Mouse (Mus musculus) CD4-positive helper T cell, adult 2 months (primary cell): ENCODE measurements around the gene Spata21.
"Not testable (repeated sequence)": the region's sequence is repeated elsewhere in the genome, so short reads cannot be mapped to it uniquely, and the experiment has no call there.

ENCODE experiments used
- DNase-seq: peaks from one replicate; pipeline ENCODE4 v3.0.0-alpha.2; 2012; ENCODE audit warnings: low read depth, missing footprints, low spot score

Spata21 gene

DNA sequence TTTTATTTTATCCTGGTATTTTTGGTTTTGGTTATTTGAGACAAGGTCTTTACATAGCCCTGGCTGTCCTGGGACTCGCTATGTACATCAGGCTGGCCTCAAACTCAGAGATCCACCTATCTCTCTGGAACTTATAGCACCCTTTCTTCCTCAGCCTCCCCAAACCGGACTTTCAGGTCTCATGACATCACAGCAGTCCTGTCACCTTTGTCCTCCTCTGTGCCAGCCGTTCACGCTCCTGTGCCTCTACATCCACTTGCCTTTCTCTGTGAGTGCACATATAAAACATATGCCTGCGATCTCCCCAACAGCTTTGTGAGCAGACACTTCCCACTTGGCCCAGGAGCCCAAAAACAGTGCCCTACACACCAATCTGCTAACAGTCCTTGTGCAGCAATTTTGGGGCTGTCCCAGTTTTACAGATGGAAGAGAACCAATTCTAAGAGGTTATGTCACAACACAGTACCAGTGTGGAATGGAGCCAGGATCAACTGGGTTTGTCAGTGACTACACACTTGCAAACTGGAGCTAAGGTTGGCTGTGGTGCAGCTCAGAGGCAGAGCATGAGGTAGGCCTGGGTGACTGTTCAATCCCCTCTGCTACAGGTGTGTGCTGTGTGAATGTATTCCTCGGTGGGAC lies 42.7 kb downstream of the Spata21 start:
- no peak for DNase-seq

GRCm38 (mm10) chr4:141131531-141132061 lies 43.5 kb downstream of the Spata21 start:
- DNase-seq = no peak

DNA sequence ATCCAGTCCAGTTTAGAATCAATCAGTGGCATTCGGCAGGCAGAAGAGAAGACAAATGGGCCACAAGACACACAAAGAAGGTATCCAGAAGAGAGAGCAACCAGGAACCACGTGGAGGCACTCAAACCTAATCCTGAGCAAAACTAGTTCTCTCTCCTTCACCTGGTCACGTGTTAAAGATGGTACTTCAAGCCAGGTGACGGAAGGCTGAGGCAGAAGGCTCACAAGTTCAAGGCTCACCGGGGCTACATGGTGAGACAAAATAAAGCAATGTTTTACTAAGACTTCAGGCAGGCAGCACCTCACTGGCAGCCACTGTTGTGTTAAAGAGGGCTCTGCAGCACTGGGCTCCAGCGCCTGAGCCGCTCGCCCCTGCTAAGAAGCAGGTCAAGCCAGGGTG lies 44.1 kb downstream of the Spata21 start:
- no peak for DNase-seq

DNA sequence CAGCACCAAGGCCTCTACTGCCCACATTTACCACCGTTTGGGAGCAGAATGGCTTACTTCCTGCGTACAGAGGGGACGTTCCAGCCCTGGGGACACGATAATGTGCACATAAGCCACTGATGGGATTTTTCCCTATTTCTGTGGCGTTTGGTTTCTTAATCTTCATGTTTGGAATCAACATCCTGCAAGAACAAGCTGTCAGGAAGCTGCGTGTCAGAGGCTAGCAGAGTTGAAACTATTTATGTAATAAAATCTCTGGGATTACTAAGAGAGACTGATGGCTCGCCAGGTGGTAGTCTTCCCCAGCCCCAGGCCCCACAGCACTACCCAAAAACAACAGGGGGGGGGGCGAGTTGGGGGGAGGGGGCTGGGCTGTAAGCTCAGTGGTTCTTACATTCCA lies 45.1 kb downstream of the Spata21 start:
- no peak for DNase-seq

DNA sequence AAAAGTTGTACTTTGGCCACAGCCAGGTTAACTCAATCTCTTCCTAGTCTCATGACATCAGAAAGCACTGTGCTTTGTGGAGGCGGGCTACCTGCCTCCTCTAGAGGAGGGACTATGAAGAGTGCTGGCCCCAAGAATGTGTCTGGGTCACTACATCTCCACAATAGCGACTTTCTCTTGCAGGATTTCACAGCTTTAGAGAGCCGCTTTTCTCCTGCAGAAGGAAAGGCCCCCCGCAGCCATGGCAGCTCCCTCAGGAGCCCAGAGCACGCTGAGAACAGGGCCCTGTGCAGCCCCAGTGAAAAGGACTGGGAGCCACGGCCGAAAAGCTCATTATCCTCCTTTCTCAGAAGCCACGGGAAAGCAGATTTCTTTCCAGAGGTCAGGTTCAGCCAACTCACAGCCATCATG lies 45.9 kb downstream of the Spata21 start:
- no peak for DNase-seq

GRCm38 (mm10) chr4:141134751-141135530 lies 46.8 kb downstream of the Spata21 start:
- DNase-seq = no peak

GRCm38 (mm10) chr4:141136126-141136525 lies 48.0 kb downstream of the Spata21 start:
- DNase-seq = no peak

- not testable (repeated sequence) for DNase-seq
These were observed 49.6 kb downstream of the Spata21 start for GRCm38 (mm10) chr4:141137740-141138139.

GRCm38 (mm10) chr4:141138425-141139115 lies 50.4 kb downstream of the Spata21 start:
- peak; percentile 80 for DNase-seq

DNA sequence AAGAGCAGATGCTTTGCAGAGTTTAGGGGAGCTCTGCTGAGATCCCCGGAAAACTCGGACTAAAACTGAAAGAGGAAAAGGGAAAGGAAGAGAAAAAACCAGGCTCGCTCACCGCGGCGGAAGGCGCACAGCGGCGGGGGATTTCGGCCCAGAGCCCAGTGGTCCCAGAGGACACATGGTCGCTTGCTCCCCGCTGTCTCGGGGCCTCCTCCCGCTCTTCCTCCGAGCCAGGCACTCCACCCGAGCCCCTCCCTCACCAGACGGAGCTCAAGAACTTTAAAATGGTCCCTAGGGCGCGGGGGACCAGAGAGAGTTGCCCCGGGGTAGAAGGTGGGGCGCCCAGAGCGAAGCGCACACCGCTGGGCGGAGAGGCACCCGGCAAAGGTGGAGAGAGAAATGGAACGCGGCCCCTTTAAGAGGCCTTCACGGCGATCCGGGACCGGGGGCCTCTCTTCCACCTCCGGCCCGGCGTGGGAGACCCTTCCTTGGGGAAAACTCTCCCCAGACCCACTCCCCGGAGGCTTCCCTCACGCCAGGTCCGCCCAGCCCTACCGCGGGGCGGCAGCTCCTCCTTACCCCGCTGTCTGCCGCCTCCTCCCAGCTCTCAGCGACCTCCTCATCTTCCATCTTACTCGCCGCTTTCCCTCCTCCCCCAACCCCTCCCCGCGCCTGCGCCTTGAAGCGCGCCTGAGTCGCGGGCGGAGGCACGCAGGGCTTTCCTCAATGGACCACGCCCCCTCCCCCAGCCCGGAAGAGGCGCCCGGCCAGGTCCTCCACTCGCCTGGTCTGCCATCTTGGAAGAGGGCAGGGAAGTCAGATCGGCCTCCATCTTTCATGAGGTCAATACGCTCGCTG lies 51.2 kb downstream of the Spata21 start, which contains the start of gene Szrd1:
Gene Szrd1, minus strand, starts transcription at position 660 of the 855 bp plus-strand sequence.
- peak; percentile 100 for DNase-seq

- DNase-seq = not testable (repeated sequence)
These were observed 52.2 kb downstream of the Spata21 start for GRCm38 (mm10) chr4:141140354-141140753.

GRCm38 (mm10) chr4:141140967-141141366 lies 52.8 kb downstream of the Spata21 start:
- no peak for DNase-seq

- peak; percentile 80 for DNase-seq
These were observed 54.2 kb downstream of the Spata21 start for GRCm38 (mm10) chr4:141142285-141142811.

- DNase-seq = not testable (repeated sequence)
These were observed 57.0 kb downstream of the Spata21 start for GRCm38 (mm10) chr4:141145124-141145523.

GRCm38 (mm10) chr4:141146491-141147033 lies 58.4 kb downstream of the Spata21 start:
- no peak for DNase-seq

- peak; percentile 96 for DNase-seq
These were observed 59.2 kb downstream of the Spata21 start, which contains the start of gene Fbxo42 for GRCm38 (mm10) chr4:141147112-141148008. TSS of gene Fbxo42 (plus strand) at chr4:141147913.

DNA sequence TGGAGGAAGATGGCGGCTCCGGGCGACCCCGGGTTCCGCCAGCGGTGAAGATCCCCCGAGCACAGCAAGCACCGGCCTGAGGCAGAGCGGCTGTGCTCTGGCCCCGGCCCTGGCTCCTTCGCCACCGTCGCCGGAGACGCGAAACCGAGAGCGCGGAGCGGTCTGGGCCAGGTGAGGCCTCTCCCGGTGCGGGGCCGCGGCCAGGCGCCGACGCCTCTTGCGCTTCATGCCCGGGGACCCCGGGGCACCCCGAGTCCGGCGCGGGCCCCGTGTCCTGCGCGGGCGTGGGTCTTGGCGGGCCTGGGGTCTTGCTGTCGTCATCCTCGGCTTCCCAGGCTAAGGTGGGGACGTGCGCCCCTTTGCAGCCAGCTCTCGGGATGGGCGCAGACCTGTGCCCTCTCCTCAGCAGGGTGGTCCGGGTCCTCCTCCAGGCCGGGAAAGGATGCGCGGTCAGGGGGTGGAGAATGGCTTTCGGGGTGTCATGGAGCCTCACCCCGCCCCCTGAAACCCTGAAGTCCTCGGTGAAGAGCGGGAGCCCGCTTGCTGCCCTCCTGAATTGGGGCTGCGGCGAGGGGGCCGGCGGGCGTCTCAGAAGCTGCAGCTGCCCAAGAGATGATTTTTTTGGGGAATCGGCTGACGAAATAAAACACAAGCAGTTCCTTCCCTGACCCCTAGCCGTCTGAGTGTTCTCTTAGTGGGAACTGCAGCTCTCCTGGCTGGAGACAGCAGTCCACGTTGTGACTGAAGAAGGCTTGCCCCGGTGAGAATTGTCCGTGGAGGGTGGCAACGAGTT lies 60.1 kb downstream of the Spata21 start:
- DNase-seq = peak; percentile 68

DNA sequence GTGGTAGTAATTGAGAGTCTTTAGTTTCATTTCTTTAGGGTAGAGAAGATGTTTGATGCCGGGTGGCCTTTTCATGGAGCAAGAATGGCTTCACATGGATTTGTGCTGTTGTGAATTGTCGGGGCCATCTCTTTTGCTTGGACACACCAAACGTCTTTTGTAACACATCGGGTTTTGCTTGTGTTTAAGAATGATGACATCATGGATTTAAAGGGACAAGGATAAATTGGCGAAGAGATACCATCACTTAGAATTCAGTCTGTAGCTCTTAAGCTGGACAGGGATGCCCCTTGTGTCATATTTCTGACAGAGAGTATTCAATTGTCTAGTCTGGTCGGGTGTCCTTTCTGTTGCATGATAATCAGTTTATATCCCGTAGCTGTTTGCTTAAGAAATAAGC lies 61.0 kb downstream of the Spata21 start:
- no peak for DNase-seq

- DNase-seq = no peak
These were observed 69.4 kb downstream of the Spata21 start for GRCm38 (mm10) chr4:141157485-141157884.
